Mouse (Mus musculus) myocyte (in vitro differentiated cells): ENCODE results near the gene Akr1b7. TPM values are rescaled to one million over a fixed set of nuclear protein-coding genes. Genes with fewer than 3 reads are reported as not detected.
"Not testable (repeated sequence)": the region's sequence is repeated elsewhere in the genome, so short reads cannot be mapped to it uniquely, and the experiment has no call there.

Source experiments
- H3K27me3 ChIP-seq: one replicate; pipeline ENCODE4 v1.6.1; 2011; ENCODE audit not compliant: control insufficient read depth, insufficient read depth, insufficient read length
- H3K36me3 ChIP-seq: one replicate; pipeline ENCODE4 v1.6.1; 2011; ENCODE audit not compliant: control insufficient read depth, insufficient read depth
- H3K4me2 ChIP-seq: one replicate; pipeline ENCODE4 v1.6.1; 2011; ENCODE audit warnings: low read depth, control low read depth
- H3K4me3 ChIP-seq: one replicate; pipeline ENCODE4 v1.5.1; 2011; ENCODE audit warnings: mild to moderate bottlenecking, control low read depth, moderate library complexity
- H3K79me2 ChIP-seq: one replicate; pipeline ENCODE4 v1.6.1; 2011; ENCODE audit not compliant: control insufficient read depth, insufficient read depth
- H3ac ChIP-seq: one replicate; pipeline ENCODE4 v1.6.1; 2011; ENCODE audit not compliant: control insufficient read depth, insufficient read length
- CEBPB ChIP-seq: IDR thresholded peaks from 2 replicates; pipeline ENCODE4 v1.6.1; 2011; ENCODE audit warnings: mild to moderate bottlenecking, moderate library complexity; ENCODE audit not compliant: poor library complexity, insufficient read depth, severe bottlenecking
- E2F4 ChIP-seq: IDR thresholded peaks from one replicate; pipeline ENCODE4 v1.6.1; 2011; ENCODE audit warnings: mild to moderate bottlenecking, control low read depth, moderate library complexity; ENCODE audit not compliant: insufficient read depth
- MAX ChIP-seq: IDR thresholded peaks from one replicate; pipeline ENCODE4 v1.6.1; 2011; ENCODE audit warnings: low read depth, mild to moderate bottlenecking, control low read depth
- MYOD1 ChIP-seq, 3 experiments: IDR thresholded peaks; one replicate each; pipeline ENCODE4 v1.6.1; 2011; ENCODE audit warnings: control low read depth in 2 of 3, low read depth in 2 of 3, mild to moderate bottlenecking in 2 of 3, moderate library complexity in 1 of 3; ENCODE audit not compliant: insufficient read length in 2 of 3, control insufficient read depth in 1 of 3
- MYOG ChIP-seq, 3 experiments: IDR thresholded peaks; one replicate each; pipeline ENCODE4 v1.6.1; 2011; ENCODE audit warnings: control low read depth in 2 of 3, low read depth in 2 of 3, mild to moderate bottlenecking in 2 of 3; ENCODE audit not compliant: insufficient read length in 2 of 3, control insufficient read depth in 1 of 3, insufficient read depth in 1 of 3
- POLR2A ChIP-seq: IDR thresholded peaks from one replicate; pipeline ENCODE4 v1.6.1; 2011; ENCODE audit warnings: low read depth, mild to moderate bottlenecking, control low read depth, moderate library complexity; ENCODE audit not compliant: insufficient read length
- POLR2AphosphoS2 ChIP-seq: IDR thresholded peaks from one replicate; pipeline ENCODE4 v1.6.1; 2011; ENCODE audit warnings: low read depth, control low read depth; ENCODE audit not compliant: insufficient read length
- REST ChIP-seq: IDR thresholded peaks from one replicate; pipeline ENCODE4 v1.6.1; 2011; ENCODE audit warnings: mild to moderate bottlenecking, control low read depth, moderate library complexity; ENCODE audit not compliant: insufficient read depth, insufficient read length
- SRF ChIP-seq: IDR thresholded peaks from one replicate; pipeline ENCODE4 v1.6.1; 2011; ENCODE audit warnings: low read depth; ENCODE audit not compliant: control insufficient read depth, insufficient read length
- TCF12 ChIP-seq: IDR thresholded peaks from one replicate; pipeline ENCODE4 v1.6.1; 2011; ENCODE audit warnings: mild to moderate bottlenecking, control low read depth; ENCODE audit not compliant: poor library complexity, insufficient read depth, severe bottlenecking
- TCF3 ChIP-seq: IDR thresholded peaks from one replicate; pipeline ENCODE4 v1.6.1; 2011; ENCODE audit warnings: low read depth, control low read depth; ENCODE audit not compliant: insufficient read length
- USF1 ChIP-seq: IDR thresholded peaks from one replicate; pipeline ENCODE4 v1.6.1; 2011; ENCODE audit warnings: low read depth, mild to moderate bottlenecking, control low read depth, moderate library complexity
- polyA plus RNA-seq: library from polyadenylated mRNA; unstranded; fragments of >200 nt; fragmentation: generic; extraction: Trizol; gene quantifications from one replicate; pipeline ENCODE4 v1.2.1, GENCODE M21; 2012; ENCODE audit warnings: missing spikeins

Gene Akr1b7
- polyA plus RNA-seq, 1 experiment: 19.4 TPM

- Histone ChIP-seq H3ac (no peak overlapping the region), H3K4me2 (peak overlapping the region; percentile 63), H3K4me3 (no peak overlapping the region), H3K27me3 (no peaks in the 10 kb centered on the region), H3K79me2 (no peaks in the 10 kb centered on the region), H3K36me3 (peaks cover 18% of the 10 kb centered on the region)
- TF ChIP-seq USF1 (no peak), SRF (no peak), TCF12 (no peak), MYOD1 (IDR thresholded peaks at IDR 0.05; ENCODE audit: control insufficient read depth in 1 of 3, insufficient read length in 2 of 3, low read depth in 2 of 3) (no peak), E2F4 (no peak), POLR2A (no peak), TCF3 (no peak), MYOG (IDR thresholded peaks at IDR 0.05; ENCODE audit: control insufficient read depth in 1 of 3, insufficient read depth in 1 of 3, insufficient read length in 2 of 3, low read depth in 2 of 3) (no peak), POLR2AphosphoS2 (no peak), CEBPB (no peak), MAX (no peak), REST (no peak)
Measured at GRCm38 (mm10) chr6:34371700-34372351, 40.3 kb upstream of the Akr1b7 start.

GRCm38 (mm10) chr6:34373841-34374240 is 38.3 kb upstream of the Akr1b7 start:
- H3K4me2 ChIP-seq: no peak overlapping the region
- no peaks in the 10 kb centered on the region for H3K27me3 ChIP-seq
- no peak overlapping the region for H3ac ChIP-seq
- peaks cover 6% of the 10 kb centered on the region for H3K36me3 ChIP-seq
- TF ChIP-seq CEBPB (no peak), POLR2A (no peak), MAX (no peak), USF1 (no peak), REST (no peak), MYOG (IDR thresholded peaks at IDR 0.05; ENCODE audit: control insufficient read depth in 1 of 3, insufficient read depth in 1 of 3, insufficient read length in 2 of 3, low read depth in 2 of 3) (no peak), TCF12 (no peak), E2F4 (no peak), MYOD1 (IDR thresholded peaks at IDR 0.05; ENCODE audit: control insufficient read depth in 1 of 3, insufficient read length in 2 of 3, low read depth in 2 of 3) (no peak), TCF3 (no peak), SRF (no peak), POLR2AphosphoS2 (no peak)
- H3K79me2 ChIP-seq: no peaks in the 10 kb centered on the region
- no peak overlapping the region for H3K4me3 ChIP-seq

- H3ac ChIP-seq, H3K36me3 ChIP-seq, H3K4me3 ChIP-seq, H3K27me3 ChIP-seq, H3K4me2 ChIP-seq, H3K79me2 ChIP-seq: not testable (repeated sequence)
Measured at GRCm38 (mm10) chr6:34375888-34376287, 36.2 kb upstream of the Akr1b7 start.

GRCm38 (mm10) chr6:34383401-34383800 is 28.7 kb upstream of the Akr1b7 start:
- Histone ChIP-seq H3K4me2 (peak overlapping the region; percentile 99), H3K36me3 (peaks cover 8% of the 10 kb centered on the region), H3K79me2 (peaks cover 9% of the 10 kb centered on the region), H3ac (no peak overlapping the region), H3K27me3 (no peaks in the 10 kb centered on the region), H3K4me3 (peak overlapping the region; percentile 44)
- no peak for TF ChIP-seq USF1
- TF ChIP-seq CEBPB: no peak
- no peak for TF ChIP-seq MAX
- TF ChIP-seq REST: no peak
- TF ChIP-seq TCF3: no peak
- no peak for TF ChIP-seq MYOD1 (IDR thresholded peaks at IDR 0.05; ENCODE audit: control insufficient read depth in 1 of 3, insufficient read length in 2 of 3, low read depth in 2 of 3)
- TF ChIP-seq POLR2A: no peak
- TF ChIP-seq SRF: no peak
- TF ChIP-seq TCF12: no peak
- TF ChIP-seq POLR2AphosphoS2: no peak
- TF ChIP-seq MYOG (IDR thresholded peaks at IDR 0.05; ENCODE audit: control insufficient read depth in 1 of 3, insufficient read depth in 1 of 3, insufficient read length in 2 of 3, low read depth in 2 of 3): no peak
- TF ChIP-seq E2F4: no peak

- TF ChIP-seq TCF3 (no peak), CEBPB (no peak), MAX (no peak), TCF12 (no peak), SRF (peak; percentile 97), E2F4 (no peak), POLR2A (peak; percentile 20), USF1 (no peak), MYOD1 (IDR thresholded peaks at IDR 0.05; ENCODE audit: control insufficient read depth in 1 of 3, insufficient read length in 2 of 3, low read depth in 2 of 3) (peak in 1 of 3 experiments; percentile 36), MYOG (IDR thresholded peaks at IDR 0.05; ENCODE audit: control insufficient read depth in 1 of 3, insufficient read depth in 1 of 3, insufficient read length in 2 of 3, low read depth in 2 of 3) (peak in 1 of 3 experiments; percentile 14)
Measured at GRCm38 (mm10) chr6:34384110-34384661, 27.9 kb upstream of the Akr1b7 start, which contains the start of gene Akr1b10. Gene Akr1b10 (plus strand): TSS chr6:34384218.

More at GRCm38 (mm10) chr6:34384110-34384661, 27.9 kb upstream of the Akr1b7 start, which contains the start of gene Akr1b10:
- Histone ChIP-seq H3K79me2 (peaks cover 9% of the 10 kb centered on the region), H3K4me2 (peak within 1 kb of the TSS; percentile 99), H3ac (no peak within 1 kb of the TSS), H3K36me3 (peaks cover 8% of the 10 kb centered on the region), H3K4me3 (peak within 1 kb of the TSS; percentile 44), H3K27me3 (no peaks in the 10 kb centered on the region)
